Mouse (Mus musculus): ENCODE data around the gene Wdr48. TPM values are rescaled to one million over a fixed set of nuclear protein-coding genes. Genes with fewer than 3 reads are reported as not detected.

Gene Wdr48
- polyA plus RNA-seq, 1 experiment from 2014 or later = 75.6 TPM

DNA sequence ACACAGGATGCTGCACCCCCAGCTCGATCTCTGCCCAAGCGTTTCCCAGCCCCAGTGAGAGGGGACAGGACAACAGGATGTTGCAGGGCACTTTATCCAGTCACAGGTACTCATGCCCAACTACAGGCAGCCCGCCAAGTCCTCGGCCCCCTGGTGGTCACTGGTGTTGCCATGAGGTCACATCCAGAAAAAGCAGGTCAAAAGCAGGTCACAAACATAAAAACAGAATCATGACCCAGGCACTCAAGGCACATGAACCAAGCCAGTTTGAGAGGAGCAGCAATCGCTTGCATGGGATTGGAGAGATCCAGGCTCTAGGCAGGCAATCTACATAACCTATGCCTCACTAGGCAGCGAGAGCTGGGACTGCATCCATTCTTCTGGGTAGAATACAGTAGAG lies 75.5 kb downstream of the Wdr48 start:
- H3K4me2 ChIP-seq (ENCODE audit: low read length) = no peak overlapping the region
- H3K36me3 ChIP-seq (ENCODE audit: control insufficient read depth, insufficient read depth, low read length) = no peaks in the 10 kb centered on the region
- H3K27me3 ChIP-seq (ENCODE audit: control insufficient read depth, insufficient read depth, low read length) = no peaks in the 10 kb centered on the region
- 0 out of 2 replicates have a peak, but pooled peaks cover 6% of the 10 kb centered on the region for H3K4me1 ChIP-seq (ENCODE audit: control insufficient read depth, insufficient read depth, low read length)
- no peak overlapping the region for H3K4me3 ChIP-seq (replicated peaks; ENCODE audit: low read depth, low read length)
- 51% methylated on average over 6 of the region's 6 CpGs for WGBS
- 0 out of 2 replicates have a peak overlapping the region, but pooled peaks have one; percentile 37 for H3K27ac ChIP-seq (replicated peaks; ENCODE audit: low read depth, low read length)
- no peaks in the 10 kb centered on the region for H3K9me3 ChIP-seq (ENCODE audit: control insufficient read depth, low read length)
- H3K9ac ChIP-seq (replicated peaks; ENCODE audit: low read length) = no peak overlapping the region
- ATAC-seq (ENCODE audit: low FRiP score, low TSS enrichment) (no peak), DNase-seq (peak; percentile 31)

GRCm38 (mm10) chr9:119970763-119971656 lies 76.3 kb downstream of the Wdr48 start:
- H3K36me3 ChIP-seq (ENCODE audit: control insufficient read depth, insufficient read depth, low read length) = no peaks in the 10 kb centered on the region
- no peak overlapping the region for H3K4me2 ChIP-seq (ENCODE audit: low read length)
- peak; percentile 53 for DNase-seq
- H3K27ac ChIP-seq (replicated peaks; ENCODE audit: low read depth, low read length) = peak overlapping the region; percentile 37; the same call in 1 of the 2 replicates
- 78% methylated on average over 7 of the region's 7 CpGs for WGBS
- no peaks in the 10 kb centered on the region for H3K27me3 ChIP-seq (ENCODE audit: control insufficient read depth, insufficient read depth, low read length)
- 0 out of 2 replicates have a peak, but pooled peaks have one; percentile 17 for ATAC-seq (ENCODE audit: low FRiP score, low TSS enrichment)
- H3K4me1 ChIP-seq (ENCODE audit: control insufficient read depth, insufficient read depth, low read length) = 0 out of 2 replicates have a peak, but pooled peaks cover 6% of the 10 kb centered on the region
- no peak overlapping the region for H3K9ac ChIP-seq (replicated peaks; ENCODE audit: low read length)
- no peaks in the 10 kb centered on the region for H3K9me3 ChIP-seq (ENCODE audit: control insufficient read depth, low read length)
- no peak overlapping the region for H3K4me3 ChIP-seq (replicated peaks; ENCODE audit: low read depth, low read length)

- DNase-seq (no peak), ATAC-seq (ENCODE audit: low FRiP score, low TSS enrichment) (no peak)
- no peaks in the 10 kb centered on the region for H3K36me3 ChIP-seq (ENCODE audit: control insufficient read depth, insufficient read depth, low read length)
- H3K4me1 ChIP-seq (ENCODE audit: control insufficient read depth, insufficient read depth, low read length) = 0 out of 2 replicates have a peak, but pooled peaks cover 6% of the 10 kb centered on the region
- no peak overlapping the region for H3K4me2 ChIP-seq (ENCODE audit: low read length)
- no peak overlapping the region for H3K9ac ChIP-seq (replicated peaks; ENCODE audit: low read length)
- no peak overlapping the region for H3K27ac ChIP-seq (replicated peaks; ENCODE audit: low read depth, low read length)
- WGBS = 92% methylated on average over 10 of the region's 10 CpGs
- H3K9me3 ChIP-seq (ENCODE audit: control insufficient read depth, low read length) = no peaks in the 10 kb centered on the region
- H3K27me3 ChIP-seq (ENCODE audit: control insufficient read depth, insufficient read depth, low read length) = no peaks in the 10 kb centered on the region
- H3K4me3 ChIP-seq (replicated peaks; ENCODE audit: low read depth, low read length) = no peak overlapping the region
Measured at GRCm38 (mm10) chr9:119972166-119972565, 77.5 kb downstream of the Wdr48 start.

DNA sequence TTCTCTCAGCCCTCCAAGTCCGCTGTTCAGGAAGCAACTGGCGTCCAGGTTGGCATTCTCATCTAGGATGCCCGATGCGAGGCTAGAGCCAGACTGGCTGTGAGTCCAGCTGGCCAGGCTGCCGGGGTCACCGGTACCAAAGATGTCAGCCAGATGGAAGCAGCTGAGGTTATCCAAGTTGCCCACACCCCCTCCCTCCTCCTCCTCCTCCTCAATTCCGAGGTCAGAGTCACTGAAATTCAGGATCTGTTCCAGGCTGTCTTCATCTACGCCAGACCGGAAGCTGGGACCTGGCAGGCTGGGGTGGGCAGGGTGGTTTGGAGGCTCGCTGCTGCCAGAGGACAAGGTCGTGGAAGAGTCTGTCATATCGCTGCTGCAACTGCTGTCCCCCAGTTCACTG lies 77.9 kb downstream of the Wdr48 start:
- Histone ChIP-seq H3K9ac (replicated peaks; ENCODE audit: low read length) (no peak overlapping the region), H3K9me3 (ENCODE audit: control insufficient read depth, low read length) (no peaks in the 10 kb centered on the region), H3K27ac (replicated peaks; ENCODE audit: low read depth, low read length) (no peak overlapping the region), H3K4me2 (ENCODE audit: low read length) (no peak overlapping the region), H3K4me1 (ENCODE audit: control insufficient read depth, insufficient read depth, low read length) (0 out of 2 replicates have a peak, but pooled peaks cover 8% of the 10 kb centered on the region), H3K27me3 (ENCODE audit: control insufficient read depth, insufficient read depth, low read length) (no peaks in the 10 kb centered on the region), H3K4me3 (replicated peaks; ENCODE audit: low read depth, low read length) (no peak overlapping the region), H3K36me3 (ENCODE audit: control insufficient read depth, insufficient read depth, low read length) (no peaks in the 10 kb centered on the region)
- WGBS = 90% methylated on average over 12 of the region's 12 CpGs
- ATAC-seq (ENCODE audit: low FRiP score, low TSS enrichment) (no peak), DNase-seq (no peak)

DNA sequence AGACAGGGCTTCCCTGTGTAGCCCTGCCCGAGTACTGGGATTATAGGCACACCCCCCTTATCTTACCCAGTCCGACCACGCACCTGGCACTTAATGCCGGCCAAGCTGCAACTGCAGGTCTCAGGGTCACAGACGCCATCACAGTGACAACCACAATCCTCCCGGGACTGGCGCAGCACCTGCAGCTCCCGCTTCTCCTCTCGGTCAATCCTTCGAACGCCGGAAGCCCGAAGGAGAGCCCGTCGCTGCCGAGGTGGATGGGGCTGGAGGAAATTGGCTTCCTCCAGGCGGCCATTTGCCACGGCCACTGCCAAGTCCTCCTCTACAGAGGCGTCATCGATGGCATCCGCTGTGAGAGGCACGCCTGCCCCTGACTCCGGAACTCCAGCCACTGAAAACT lies 78.6 kb downstream of the Wdr48 start:
- WGBS = 91% methylated on average over 23 of the region's 23 CpGs
- H3K4me3 ChIP-seq (replicated peaks; ENCODE audit: low read depth, low read length) = no peak overlapping the region
- no peaks in the 10 kb centered on the region for H3K36me3 ChIP-seq (ENCODE audit: control insufficient read depth, insufficient read depth, low read length)
- H3K4me2 ChIP-seq (ENCODE audit: low read length) = no peak overlapping the region
- no peak for ATAC-seq (ENCODE audit: low FRiP score, low TSS enrichment)
- H3K9ac ChIP-seq (replicated peaks; ENCODE audit: low read length) = no peak overlapping the region
- DNase-seq = no peak
- H3K27ac ChIP-seq (replicated peaks; ENCODE audit: low read depth, low read length) = no peak overlapping the region
- 0 out of 2 replicates have a peak, but pooled peaks cover 10% of the 10 kb centered on the region for H3K4me1 ChIP-seq (ENCODE audit: control insufficient read depth, insufficient read depth, low read length)
- H3K9me3 ChIP-seq (ENCODE audit: control insufficient read depth, low read length) = no peaks in the 10 kb centered on the region
- H3K27me3 ChIP-seq (ENCODE audit: control insufficient read depth, insufficient read depth, low read length) = no peaks in the 10 kb centered on the region

DNA sequence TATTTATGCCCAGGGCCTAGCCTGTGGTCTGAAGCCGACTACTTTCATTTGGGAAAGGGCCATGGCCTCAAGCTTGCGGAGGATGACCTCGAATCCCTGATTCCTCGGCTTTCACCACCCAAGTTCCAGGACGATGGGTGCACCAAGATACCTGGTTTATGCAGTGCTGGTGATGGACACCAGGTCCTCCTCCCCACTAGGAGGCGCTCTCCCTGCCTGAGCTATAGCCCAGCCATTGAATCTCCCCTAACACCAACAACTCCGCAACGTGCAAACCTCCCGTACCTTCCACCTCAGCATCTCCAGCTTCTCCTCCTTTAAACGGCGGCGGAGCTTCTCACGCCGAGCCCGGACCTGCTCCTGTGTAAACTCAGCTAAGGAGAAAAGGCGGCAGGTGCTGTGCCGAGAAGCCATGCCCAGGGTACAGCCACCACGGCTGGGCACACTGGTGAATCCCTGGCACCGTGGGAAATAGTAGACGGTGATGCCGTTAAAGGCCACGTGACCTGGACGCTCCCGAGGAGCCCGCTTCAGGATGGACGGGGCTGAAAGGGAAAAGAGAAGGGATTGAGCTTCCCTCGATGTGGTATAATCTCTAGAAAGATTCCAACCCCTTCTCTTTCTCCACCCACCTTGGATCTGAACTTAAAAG lies 79.3 kb downstream of the Wdr48 start:
- no peak overlapping the region for H3K9ac ChIP-seq (replicated peaks; ENCODE audit: low read length)
- H3K27ac ChIP-seq (replicated peaks; ENCODE audit: low read depth, low read length) = no peak overlapping the region
- no peaks in the 10 kb centered on the region for H3K9me3 ChIP-seq (ENCODE audit: control insufficient read depth, low read length)
- H3K36me3 ChIP-seq (ENCODE audit: control insufficient read depth, insufficient read depth, low read length) = no peaks in the 10 kb centered on the region
- H3K4me2 ChIP-seq (ENCODE audit: low read length) = no peak overlapping the region
- H3K27me3 ChIP-seq (ENCODE audit: control insufficient read depth, insufficient read depth, low read length) = no peaks in the 10 kb centered on the region
- ATAC-seq (ENCODE audit: low FRiP score, low TSS enrichment) (no peak), DNase-seq (no peak)
- WGBS = 91% methylated on average over 27 of the region's 27 CpGs
- H3K4me3 ChIP-seq (replicated peaks; ENCODE audit: low read depth, low read length) = no peak overlapping the region
- 0 out of 2 replicates have a peak, but pooled peaks cover 10% of the 10 kb centered on the region for H3K4me1 ChIP-seq (ENCODE audit: control insufficient read depth, insufficient read depth, low read length)

GRCm38 (mm10) chr9:119974609-119975008 lies 79.9 kb downstream of the Wdr48 start:
- no peaks in the 10 kb centered on the region for H3K9me3 ChIP-seq (ENCODE audit: control insufficient read depth, low read length)
- no peak overlapping the region for H3K9ac ChIP-seq (replicated peaks; ENCODE audit: low read length)
- no peaks in the 10 kb centered on the region for H3K27me3 ChIP-seq (ENCODE audit: control insufficient read depth, insufficient read depth, low read length)
- H3K36me3 ChIP-seq (ENCODE audit: control insufficient read depth, insufficient read depth, low read length) = no peaks in the 10 kb centered on the region
- no peak overlapping the region for H3K4me3 ChIP-seq (replicated peaks; ENCODE audit: low read depth, low read length)
- ATAC-seq (ENCODE audit: low FRiP score, low TSS enrichment) = no peak
- no peak for DNase-seq
- no peak overlapping the region for H3K27ac ChIP-seq (replicated peaks; ENCODE audit: low read depth, low read length)
- 80% methylated on average over 5 of the region's 5 CpGs for WGBS
- H3K4me2 ChIP-seq (ENCODE audit: low read length) = no peak overlapping the region
- 0 out of 2 replicates have a peak, but pooled peaks cover 10% of the 10 kb centered on the region for H3K4me1 ChIP-seq (ENCODE audit: control insufficient read depth, insufficient read depth, low read length)

DNA sequence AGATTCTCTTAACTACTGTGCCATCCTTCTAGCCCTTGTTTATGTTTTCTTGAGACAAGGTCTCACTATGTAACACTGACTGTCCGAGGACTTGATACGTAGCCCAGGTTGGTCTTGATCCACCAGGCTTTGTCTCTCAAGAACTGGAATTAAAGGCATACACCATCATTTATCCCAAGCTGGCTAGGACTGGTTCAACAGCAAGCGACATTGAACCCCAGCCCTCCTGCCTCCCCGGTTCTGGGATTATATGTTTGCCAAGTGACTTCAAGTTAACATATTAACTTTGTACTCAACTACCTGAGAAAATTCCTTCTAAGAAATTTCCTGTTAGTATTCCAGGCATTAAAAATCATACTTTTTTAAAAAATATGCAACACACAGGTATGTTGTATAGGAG lies 80.6 kb downstream of the Wdr48 start:
- Histone ChIP-seq H3K27me3 (ENCODE audit: control insufficient read depth, insufficient read depth, low read length) (no peaks in the 10 kb centered on the region), H3K9me3 (ENCODE audit: control insufficient read depth, low read length) (no peaks in the 10 kb centered on the region), H3K27ac (replicated peaks; ENCODE audit: low read depth, low read length) (no peak overlapping the region), H3K4me3 (replicated peaks; ENCODE audit: low read depth, low read length) (no peak overlapping the region), H3K4me1 (ENCODE audit: control insufficient read depth, insufficient read depth, low read length) (0 out of 2 replicates have a peak, but pooled peaks cover 10% of the 10 kb centered on the region), H3K36me3 (ENCODE audit: control insufficient read depth, insufficient read depth, low read length) (no peaks in the 10 kb centered on the region), H3K4me2 (ENCODE audit: low read length) (no peak overlapping the region), H3K9ac (replicated peaks; ENCODE audit: low read length) (no peak overlapping the region)
- WGBS = 93% methylated on average over 4 of the region's 4 CpGs
- ATAC-seq (ENCODE audit: low FRiP score, low TSS enrichment) (no peak), DNase-seq (no peak)

Measured in midbrain, embryonic 14.5 days (tissue).